Mouse (Mus musculus) myocyte (in vitro differentiated cells): ENCODE data around the gene Cdca3. TPM values are rescaled to one million over a fixed set of nuclear protein-coding genes. Genes with fewer than 3 reads are reported as not detected.

ENCODE experiments used
- H3K27me3 ChIP-seq: one replicate; pipeline ENCODE4 v1.6.1; 2011; ENCODE audit not compliant: control insufficient read depth, insufficient read depth, insufficient read length
- H3K36me3 ChIP-seq: one replicate; pipeline ENCODE4 v1.6.1; 2011; ENCODE audit not compliant: control insufficient read depth, insufficient read depth
- H3K4me2 ChIP-seq: one replicate; pipeline ENCODE4 v1.6.1; 2011; ENCODE audit warnings: low read depth, control low read depth
- H3K4me3 ChIP-seq: one replicate; pipeline ENCODE4 v1.5.1; 2011; ENCODE audit warnings: mild to moderate bottlenecking, control low read depth, moderate library complexity
- H3K79me2 ChIP-seq: one replicate; pipeline ENCODE4 v1.6.1; 2011; ENCODE audit not compliant: control insufficient read depth, insufficient read depth
- H3ac ChIP-seq: one replicate; pipeline ENCODE4 v1.6.1; 2011; ENCODE audit not compliant: control insufficient read depth, insufficient read length
- CEBPB ChIP-seq: IDR thresholded peaks from 2 replicates; pipeline ENCODE4 v1.6.1; 2011; ENCODE audit warnings: mild to moderate bottlenecking, moderate library complexity; ENCODE audit not compliant: poor library complexity, insufficient read depth, severe bottlenecking
- E2F4 ChIP-seq: IDR thresholded peaks from one replicate; pipeline ENCODE4 v1.6.1; 2011; ENCODE audit warnings: mild to moderate bottlenecking, control low read depth, moderate library complexity; ENCODE audit not compliant: insufficient read depth
- MAX ChIP-seq: IDR thresholded peaks from one replicate; pipeline ENCODE4 v1.6.1; 2011; ENCODE audit warnings: low read depth, mild to moderate bottlenecking, control low read depth
- MYOD1 ChIP-seq, 3 experiments: IDR thresholded peaks; one replicate each; pipeline ENCODE4 v1.6.1; 2011; ENCODE audit warnings: control low read depth in 2 of 3, low read depth in 2 of 3, mild to moderate bottlenecking in 2 of 3, moderate library complexity in 1 of 3; ENCODE audit not compliant: insufficient read length in 2 of 3, control insufficient read depth in 1 of 3
- MYOG ChIP-seq, 3 experiments: IDR thresholded peaks; one replicate each; pipeline ENCODE4 v1.6.1; 2011; ENCODE audit warnings: control low read depth in 2 of 3, low read depth in 2 of 3, mild to moderate bottlenecking in 2 of 3; ENCODE audit not compliant: insufficient read length in 2 of 3, control insufficient read depth in 1 of 3, insufficient read depth in 1 of 3
- POLR2A ChIP-seq: IDR thresholded peaks from one replicate; pipeline ENCODE4 v1.6.1; 2011; ENCODE audit warnings: low read depth, mild to moderate bottlenecking, control low read depth, moderate library complexity; ENCODE audit not compliant: insufficient read length
- POLR2AphosphoS2 ChIP-seq: IDR thresholded peaks from one replicate; pipeline ENCODE4 v1.6.1; 2011; ENCODE audit warnings: low read depth, control low read depth; ENCODE audit not compliant: insufficient read length
- REST ChIP-seq: IDR thresholded peaks from one replicate; pipeline ENCODE4 v1.6.1; 2011; ENCODE audit warnings: mild to moderate bottlenecking, control low read depth, moderate library complexity; ENCODE audit not compliant: insufficient read depth, insufficient read length
- SRF ChIP-seq: IDR thresholded peaks from one replicate; pipeline ENCODE4 v1.6.1; 2011; ENCODE audit warnings: low read depth; ENCODE audit not compliant: control insufficient read depth, insufficient read length
- TCF12 ChIP-seq: IDR thresholded peaks from one replicate; pipeline ENCODE4 v1.6.1; 2011; ENCODE audit warnings: mild to moderate bottlenecking, control low read depth; ENCODE audit not compliant: poor library complexity, insufficient read depth, severe bottlenecking
- TCF3 ChIP-seq: IDR thresholded peaks from one replicate; pipeline ENCODE4 v1.6.1; 2011; ENCODE audit warnings: low read depth, control low read depth; ENCODE audit not compliant: insufficient read length
- USF1 ChIP-seq: IDR thresholded peaks from one replicate; pipeline ENCODE4 v1.6.1; 2011; ENCODE audit warnings: low read depth, mild to moderate bottlenecking, control low read depth, moderate library complexity
- polyA plus RNA-seq: library from polyadenylated mRNA; unstranded; fragments of >200 nt; fragmentation: generic; extraction: Trizol; gene quantifications from one replicate; pipeline ENCODE4 v1.2.1, GENCODE M21; 2012; ENCODE audit warnings: missing spikeins

Gene Cdca3
- polyA plus RNA-seq, 1 experiment = 28.8 TPM

GRCm38 (mm10) chr6:124860511-124860910 is 31.2 kb downstream of the Cdca3 start:
- no peak for TF ChIP-seq TCF12
- Histone ChIP-seq H3K27me3 (peaks cover 61% of the 10 kb centered on the region), H3K4me3 (no peak overlapping the region)

GRCm38 (mm10) chr6:124861266-124861665 is 31.9 kb downstream of the Cdca3 start:
- TF ChIP-seq POLR2A = no peak
- TF ChIP-seq SRF = no peak
- TF ChIP-seq MYOD1 (IDR thresholded peaks at IDR 0.05; ENCODE audit: control insufficient read depth in 1 of 3, insufficient read length in 2 of 3, low read depth in 2 of 3) = no peak
- TF ChIP-seq MAX = no peak
- no peak for TF ChIP-seq E2F4
- no peak for TF ChIP-seq MYOG (IDR thresholded peaks at IDR 0.05; ENCODE audit: control insufficient read depth in 1 of 3, insufficient read depth in 1 of 3, insufficient read length in 2 of 3, low read depth in 2 of 3)
- TF ChIP-seq POLR2AphosphoS2 = no peak
- no peak for TF ChIP-seq REST
- TF ChIP-seq CEBPB = no peak
- TF ChIP-seq USF1 = no peak
- TF ChIP-seq TCF3 = no peak
- TF ChIP-seq TCF12 = no peak
- no peak overlapping the region for H3K4me3 ChIP-seq
- H3K36me3 ChIP-seq = no peaks in the 10 kb centered on the region
- H3K4me2 ChIP-seq = no peak overlapping the region
- H3K79me2 ChIP-seq = no peaks in the 10 kb centered on the region
- H3ac ChIP-seq = no peak overlapping the region
- H3K27me3 ChIP-seq = peaks cover 69% of the 10 kb centered on the region

More at GRCm38 (mm10) chr6:124860511-124860910, 31.2 kb downstream of the Cdca3 start:
- Histone ChIP-seq H3K4me2 (no peak overlapping the region), H3ac (no peak overlapping the region), H3K79me2 (no peaks in the 10 kb centered on the region), H3K36me3 (no peaks in the 10 kb centered on the region)

GRCm38 (mm10) chr6:124861802-124862201 is 32.5 kb downstream of the Cdca3 start:
- Histone ChIP-seq H3K79me2 (no peaks in the 10 kb centered on the region), H3ac (no peak overlapping the region), H3K36me3 (no peaks in the 10 kb centered on the region), H3K27me3 (peaks cover 74% of the 10 kb centered on the region), H3K4me2 (no peak overlapping the region), H3K4me3 (no peak overlapping the region)
- no peak for TF ChIP-seq POLR2AphosphoS2
- TF ChIP-seq CEBPB = no peak
- TF ChIP-seq SRF = no peak
- no peak for TF ChIP-seq POLR2A
- no peak for TF ChIP-seq MYOG (IDR thresholded peaks at IDR 0.05; ENCODE audit: control insufficient read depth in 1 of 3, insufficient read depth in 1 of 3, insufficient read length in 2 of 3, low read depth in 2 of 3)
- TF ChIP-seq MAX = no peak
- TF ChIP-seq USF1 = no peak
- TF ChIP-seq MYOD1 (IDR thresholded peaks at IDR 0.05; ENCODE audit: control insufficient read depth in 1 of 3, insufficient read length in 2 of 3, low read depth in 2 of 3) = no peak

DNA sequence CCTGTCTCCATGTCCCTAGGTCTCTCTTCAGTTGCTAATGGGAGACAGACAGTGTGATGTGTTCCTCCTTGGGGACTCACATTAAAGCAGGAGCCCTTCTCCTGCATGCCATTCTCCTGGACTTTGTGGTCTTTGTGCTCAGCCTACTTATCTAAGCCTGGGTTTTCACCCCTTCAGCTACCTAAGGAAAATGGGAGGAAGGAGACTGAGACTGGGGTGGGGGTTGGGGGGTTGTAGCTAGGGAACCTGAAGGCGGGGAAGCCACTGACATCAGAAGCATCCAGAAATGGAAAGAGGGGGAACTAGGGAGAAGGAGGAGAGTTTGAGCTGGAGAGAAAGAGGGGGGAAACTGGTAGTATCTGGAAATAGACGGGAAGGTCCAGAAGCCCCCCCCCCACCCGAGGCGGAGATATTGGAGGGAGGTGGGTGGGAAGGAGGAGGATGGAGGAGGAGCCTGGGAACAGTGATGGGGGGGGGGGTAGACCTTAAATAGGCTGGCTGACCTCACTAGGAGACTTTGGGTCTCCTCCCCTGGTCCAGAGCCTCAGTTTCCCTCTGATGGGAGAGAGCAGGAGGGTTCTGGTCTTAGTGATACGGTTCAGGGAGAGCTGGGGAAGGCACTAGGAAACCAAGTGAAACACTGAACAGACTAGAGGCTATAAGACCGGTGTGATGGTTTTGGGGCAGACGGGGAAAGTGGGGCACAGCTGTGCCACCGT is 33.2 kb downstream of the Cdca3 start:
- Histone ChIP-seq H3K4me3 (no peak overlapping the region), H3ac (no peak overlapping the region), H3K4me2 (no peak overlapping the region), H3K36me3 (no peaks in the 10 kb centered on the region), H3K79me2 (no peaks in the 10 kb centered on the region), H3K27me3 (peaks cover 71% of the 10 kb centered on the region)
- no peak for TF ChIP-seq MYOD1 (IDR thresholded peaks at IDR 0.05; ENCODE audit: control insufficient read depth in 1 of 3, insufficient read length in 2 of 3, low read depth in 2 of 3)
- TF ChIP-seq USF1 = no peak
- TF ChIP-seq POLR2AphosphoS2 = no peak
- TF ChIP-seq POLR2A = no peak
- TF ChIP-seq SRF = no peak
- TF ChIP-seq TCF12 = no peak
- no peak for TF ChIP-seq MYOG (IDR thresholded peaks at IDR 0.05; ENCODE audit: control insufficient read depth in 1 of 3, insufficient read depth in 1 of 3, insufficient read length in 2 of 3, low read depth in 2 of 3)
- TF ChIP-seq TCF3 = no peak
- TF ChIP-seq MAX = no peak
- no peak for TF ChIP-seq E2F4
- no peak for TF ChIP-seq CEBPB
- TF ChIP-seq REST = no peak

- TF ChIP-seq CEBPB (no peak), POLR2AphosphoS2 (no peak), MAX (no peak), TCF3 (no peak), SRF (no peak), E2F4 (no peak), USF1 (no peak), TCF12 (no peak), MYOG (IDR thresholded peaks at IDR 0.05; ENCODE audit: control insufficient read depth in 1 of 3, insufficient read depth in 1 of 3, insufficient read length in 2 of 3, low read depth in 2 of 3) (no peak), MYOD1 (IDR thresholded peaks at IDR 0.05; ENCODE audit: control insufficient read depth in 1 of 3, insufficient read length in 2 of 3, low read depth in 2 of 3) (no peak), REST (no peak), POLR2A (no peak)
- no peak overlapping the region for H3K4me3 ChIP-seq
- H3ac ChIP-seq = no peak overlapping the region
- H3K79me2 ChIP-seq = no peaks in the 10 kb centered on the region
- peaks cover 75% of the 10 kb centered on the region for H3K27me3 ChIP-seq
- H3K36me3 ChIP-seq = no peaks in the 10 kb centered on the region
- H3K4me2 ChIP-seq = peak overlapping the region; percentile 48
Measured at GRCm38 (mm10) chr6:124863125-124863657, 33.8 kb downstream of the Cdca3 start.
